Mouse (Mus musculus): ENCODE measurements at regions not wholly inside any gene's neighbourhood (a gene's known extent, or its start where the extent isn't known, plus 50 kb on each side); places are given as distances from the start of the nearest gene placed in this dataset.

Small RNA genes in the stretch of these regions (microRNA-seq; reads per million reads assigned to microRNA genes)
- gene Gm22234 (ENCODE audit: borderline number of aligned reads in 2 of 2) (0 reads per million in 2 experiments), gene Gm25297 (ENCODE audit: borderline number of aligned reads in 2 of 2) (0 reads per million in 2 experiments)

Data from heart, postnatal 36 days (tissue).